Mouse (Mus musculus): ENCODE data around the gene Olfr1195. TPM values are rescaled to one million over a fixed set of nuclear protein-coding genes. Genes with fewer than 3 reads are reported as not detected.
"Not testable (repeated sequence)": the region's sequence is repeated elsewhere in the genome, so short reads cannot be mapped to it uniquely, and the experiment has no call there.

Gene Olfr1195
- not detected in 2 replicates for polyA plus RNA-seq (2012; rRNA removed)

DNA sequence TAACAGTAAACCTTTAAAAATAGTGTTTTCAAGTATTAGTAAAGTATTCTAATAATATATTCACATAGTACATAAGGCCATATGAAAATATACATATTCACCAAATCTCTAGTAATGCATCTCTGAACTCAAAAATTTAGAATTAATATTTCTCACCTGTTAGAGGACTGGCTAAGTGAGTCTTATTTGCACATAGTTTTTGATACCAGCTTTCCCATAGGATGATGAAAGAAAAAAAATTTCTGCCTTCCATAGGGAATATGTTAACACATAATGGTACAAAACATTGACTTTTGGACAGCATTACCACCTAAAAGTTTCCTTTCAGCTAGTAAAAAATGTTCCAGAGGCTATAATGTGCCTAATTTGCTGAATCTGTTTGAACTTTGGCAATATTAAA is at the start of gene Olfr1195:
Gene Olfr1195, minus strand, starts transcription at position 101 of the 400 bp plus-strand sequence.
- no peaks in the 10 kb centered on the region for H3K4me1 ChIP-seq (ENCODE audit: control insufficient read depth, insufficient read depth, low read length)
- no peak for DNase-seq
- H3K4me3 ChIP-seq (replicated peaks; ENCODE audit: insufficient read depth, low read depth, low read length): no peak within 1 kb of the TSS
- no peaks in the 10 kb centered on the region for H3K27me3 ChIP-seq (ENCODE audit: control insufficient read depth, insufficient read depth, low read length)
- no peak for TF ChIP-seq CTCF (IDR thresholded peaks at IDR 0.05; ENCODE audit: borderline replicate concordance, insufficient read depth, low read depth, low read length)
- no peak for TF ChIP-seq POLR2A (IDR thresholded peaks at IDR 0.05; ENCODE audit: borderline replicate concordance, insufficient read depth, low read length)
- no peak within 1 kb of the TSS for H3K27ac ChIP-seq (ENCODE audit: insufficient read depth, low read length)

DNA sequence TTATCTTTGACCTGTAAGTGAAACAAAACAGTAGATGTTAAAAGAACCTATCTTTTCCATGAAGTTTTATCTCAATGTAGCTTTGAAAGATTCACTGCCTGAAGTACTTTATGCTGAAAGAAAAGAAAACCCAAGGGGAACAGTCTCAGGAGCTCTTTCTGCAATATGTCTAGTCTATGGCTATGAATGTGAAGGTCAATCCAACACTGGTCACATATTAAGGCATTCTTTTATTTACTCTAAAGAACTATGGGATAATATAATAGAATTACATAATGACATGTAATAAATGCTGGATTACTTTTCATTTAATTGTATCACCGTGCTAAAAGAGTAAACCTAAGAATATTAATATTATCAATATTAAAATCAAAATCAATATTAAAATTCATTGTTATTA is 43.3 kb upstream of the Olfr1195 start, which contains the start of gene Olfr1197:
Gene Olfr1197, minus strand, starts transcription at position 101 of the 400 bp plus-strand sequence.
- H3K27me3 ChIP-seq (ENCODE audit: control insufficient read depth, insufficient read depth, low read length): no peaks in the 10 kb centered on the region
- TF ChIP-seq CTCF (IDR thresholded peaks at IDR 0.05; ENCODE audit: borderline replicate concordance, insufficient read depth, low read depth, low read length) (no peak), POLR2A (IDR thresholded peaks at IDR 0.05; ENCODE audit: borderline replicate concordance, insufficient read depth, low read length) (no peak)
- 89% methylated on average over 1 of the region's 1 CpGs for WGBS
- H3K4me1 ChIP-seq (ENCODE audit: control insufficient read depth, insufficient read depth, low read length): no peaks in the 10 kb centered on the region
- no peak within 1 kb of the TSS for H3K4me3 ChIP-seq (replicated peaks; ENCODE audit: insufficient read depth, low read depth, low read length)
- no peak for DNase-seq
- no peak within 1 kb of the TSS for H3K27ac ChIP-seq (ENCODE audit: insufficient read depth, low read length)

DNA sequence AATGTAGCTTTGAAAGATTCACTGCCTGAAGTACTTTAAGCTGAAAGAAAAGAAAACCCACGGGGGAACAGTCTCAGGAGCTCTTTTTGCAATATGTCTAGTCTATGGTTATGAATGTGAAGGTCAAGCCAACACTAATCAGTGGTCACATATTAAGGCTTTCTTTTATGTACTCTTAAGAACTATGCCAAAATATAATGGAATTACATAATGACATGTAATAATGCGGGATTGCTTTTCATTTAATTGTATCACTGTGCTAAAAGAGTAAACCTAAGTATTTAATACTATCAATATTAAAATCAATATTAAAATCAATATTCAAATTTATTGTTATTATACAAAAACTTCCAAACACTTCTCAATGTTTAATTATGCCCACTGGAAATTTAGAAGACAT is 15.5 kb upstream of the Olfr1195 start, which contains the start of gene Olfr1196:
Gene Olfr1196, minus strand, starts transcription at position 101 of the 400 bp plus-strand sequence.
- Histone ChIP-seq H3K27me3 (ENCODE audit: control insufficient read depth, insufficient read depth, low read length) (no peaks in the 10 kb centered on the region), H3K4me1 (ENCODE audit: control insufficient read depth, insufficient read depth, low read length) (no peaks in the 10 kb centered on the region), H3K4me3 (replicated peaks; ENCODE audit: insufficient read depth, low read depth, low read length) (no peak within 1 kb of the TSS), H3K27ac (ENCODE audit: insufficient read depth, low read length) (no peak within 1 kb of the TSS)
- no peak for DNase-seq
- no peak for TF ChIP-seq CTCF (IDR thresholded peaks at IDR 0.05; ENCODE audit: borderline replicate concordance, insufficient read depth, low read depth, low read length)
- TF ChIP-seq POLR2A (IDR thresholded peaks at IDR 0.05; ENCODE audit: borderline replicate concordance, insufficient read depth, low read length): no peak
- WGBS: 84% methylated on average over 2 of the region's 2 CpGs

DNA sequence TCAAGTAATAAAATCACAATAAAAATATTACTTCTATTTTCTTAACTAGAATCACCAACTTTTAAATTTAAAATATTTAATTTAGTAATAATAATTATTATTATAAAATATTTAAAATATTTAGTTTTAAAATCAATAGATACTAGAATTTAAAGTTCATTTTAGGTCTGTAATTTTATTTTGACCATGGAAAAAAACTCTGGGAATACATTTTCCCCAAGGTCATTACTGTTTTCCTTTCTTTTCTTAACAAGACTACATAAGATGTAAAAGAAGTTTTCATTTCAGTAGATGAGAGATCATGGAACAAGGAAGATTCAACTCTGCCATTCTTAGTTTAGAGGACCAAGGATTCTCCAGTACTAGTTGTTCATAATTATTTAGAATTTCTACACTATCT is 13.7 kb downstream of the Olfr1195 start, which contains the start of gene Olfr1193:
Gene Olfr1193, plus strand, starts transcription at position 301 of the 400 bp plus-strand sequence.
- H3K27ac ChIP-seq (ENCODE audit: insufficient read depth, low read length); H3K4me1 ChIP-seq (ENCODE audit: control insufficient read depth, insufficient read depth, low read length); H3K27me3 ChIP-seq (ENCODE audit: control insufficient read depth, insufficient read depth, low read length); DNase-seq; H3K4me3 ChIP-seq (replicated peaks; ENCODE audit: insufficient read depth, low read depth, low read length): not testable (repeated sequence)

DNA sequence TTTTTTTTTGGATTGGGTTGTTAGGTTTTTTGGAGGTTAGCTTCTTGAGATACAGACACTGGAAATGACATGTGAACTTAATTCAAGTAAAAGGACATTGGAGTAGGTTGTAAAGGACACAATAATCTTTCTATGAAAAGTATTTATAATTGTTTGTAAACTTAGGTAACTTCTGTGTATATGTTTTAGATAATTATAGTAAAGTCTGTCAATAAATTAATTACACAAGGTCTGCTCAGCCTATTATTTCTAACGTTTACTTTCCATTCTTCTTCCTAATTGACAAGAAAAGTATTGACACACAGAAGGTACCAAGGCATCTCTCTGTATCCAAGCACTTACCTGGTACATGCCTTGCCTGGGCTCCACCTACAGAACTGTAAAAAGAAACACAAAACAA is 40.8 kb downstream of the Olfr1195 start, which contains the start of gene Olfr1192-ps1:
Gene Olfr1192-ps1, plus strand, starts transcription at position 301 of the 400 bp plus-strand sequence.
- no peak for TF ChIP-seq POLR2A (IDR thresholded peaks at IDR 0.05; ENCODE audit: borderline replicate concordance, insufficient read depth, low read length)
- no peak for TF ChIP-seq CTCF (IDR thresholded peaks at IDR 0.05; ENCODE audit: borderline replicate concordance, insufficient read depth, low read depth, low read length)
- H3K27me3 ChIP-seq (ENCODE audit: control insufficient read depth, insufficient read depth, low read length): no peaks in the 10 kb centered on the region
- H3K27ac ChIP-seq (ENCODE audit: insufficient read depth, low read length): no peak within 1 kb of the TSS
- H3K4me3 ChIP-seq (replicated peaks; ENCODE audit: insufficient read depth, low read depth, low read length): no peak within 1 kb of the TSS
- WGBS: 47% methylated on average over 1 of the region's 1 CpGs
- DNase-seq: no peak
- H3K4me1 ChIP-seq (ENCODE audit: control insufficient read depth, insufficient read depth, low read length): no peaks in the 10 kb centered on the region

DNA sequence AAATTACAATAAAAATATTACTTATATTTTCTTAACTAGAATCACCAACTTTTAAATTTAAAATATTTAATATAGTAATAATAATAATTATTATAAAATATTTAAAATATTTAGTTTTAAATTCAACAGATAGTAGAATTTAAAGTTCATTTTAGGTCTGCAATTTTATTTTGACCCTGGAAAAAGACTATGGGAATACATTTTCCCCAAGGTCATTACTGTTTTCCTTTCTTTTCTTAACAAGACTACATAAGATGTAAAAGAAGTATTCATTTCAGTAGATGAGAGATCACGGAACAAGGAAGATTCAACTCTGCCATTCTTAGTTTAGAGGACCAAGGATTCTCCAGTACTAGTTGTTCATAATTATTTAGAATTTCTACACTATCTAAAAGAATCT is 48.7 kb downstream of the Olfr1195 start, which contains the start of gene Olfr1191-ps1:
Gene Olfr1191-ps1, plus strand, starts transcription at position 301 of the 400 bp plus-strand sequence.
- not testable (repeated sequence) for DNase-seq; H3K27me3 ChIP-seq (ENCODE audit: control insufficient read depth, insufficient read depth, low read length); H3K4me1 ChIP-seq (ENCODE audit: control insufficient read depth, insufficient read depth, low read length); H3K4me3 ChIP-seq (replicated peaks; ENCODE audit: insufficient read depth, low read depth, low read length); H3K27ac ChIP-seq (ENCODE audit: insufficient read depth, low read length)
- 86% methylated on average over 1 of the region's 1 CpGs for WGBS

Other genes starting within 250 kb of the Olfr1195 start
- not detected in 2 replicates for gene Gm13757, start 240.1 kb downstream of the Olfr1195 start, polyA plus RNA-seq (2012; rRNA removed)
- gene Olfr1183, start 234.3 kb downstream of the Olfr1195 start, polyA plus RNA-seq (2012; rRNA removed): not detected in 2 replicates
- gene Olfr1184, start 205.6 kb downstream of the Olfr1195 start, polyA plus RNA-seq (2012; rRNA removed): not detected in 2 replicates
- gene Olfr1185-ps1, start 195.9 kb downstream of the Olfr1195 start, polyA plus RNA-seq (2012; rRNA removed): not detected in 2 replicates
- not detected in 2 replicates for gene Olfr1186, start 170.6 kb downstream of the Olfr1195 start, polyA plus RNA-seq (2012; rRNA removed)
- gene Olfr1188, start 132.3 kb downstream of the Olfr1195 start, polyA plus RNA-seq (2012; rRNA removed): not detected in 2 replicates
- not detected in 2 replicates for gene Olfr1189, start 102.7 kb downstream of the Olfr1195 start, polyA plus RNA-seq (2012; rRNA removed)
- gene Olfr1191-ps1, start 48.6 kb downstream of the Olfr1195 start, polyA plus RNA-seq (2012; rRNA removed): not detected in 2 replicates
- not detected in 2 replicates for gene Olfr1192-ps1, start 40.7 kb downstream of the Olfr1195 start, polyA plus RNA-seq (2012; rRNA removed)
- not detected in 2 replicates for gene Olfr1193, start 13.6 kb downstream of the Olfr1195 start, polyA plus RNA-seq (2012; rRNA removed)
- gene Olfr1196, start 15.4 kb upstream of the Olfr1195 start, polyA plus RNA-seq (2012; rRNA removed): not detected in 2 replicates
- not detected in 2 replicates for gene Olfr1197, start 43.2 kb upstream of the Olfr1195 start, polyA plus RNA-seq (2012; rRNA removed)
- gene Olfr1198, start 62.2 kb upstream of the Olfr1195 start, polyA plus RNA-seq (2012; rRNA removed): not detected in 2 replicates
- gene Olfr1199, start 71.3 kb upstream of the Olfr1195 start, polyA plus RNA-seq (2012; rRNA removed): not detected in 2 replicates
- not detected in 2 replicates for gene Olfr1200, start 81.3 kb upstream of the Olfr1195 start, polyA plus RNA-seq (2012; rRNA removed)
- gene Olfr1201, start 103.8 kb upstream of the Olfr1195 start, polyA plus RNA-seq (2012; rRNA removed): not detected in 2 replicates
- not detected in 2 replicates for gene Olfr1202, start 125.3 kb upstream of the Olfr1195 start, polyA plus RNA-seq (2012; rRNA removed)
- not detected in 2 replicates for gene Olfr1205, start 140.6 kb upstream of the Olfr1195 start, polyA plus RNA-seq (2012; rRNA removed)
- gene Olfr1204, start 160.1 kb upstream of the Olfr1195 start, polyA plus RNA-seq (2012; rRNA removed): not detected in 2 replicates
- gene Olfr1206, start 174.0 kb upstream of the Olfr1195 start, polyA plus RNA-seq (2012; rRNA removed): not detected in 2 replicates
- gene Olfr1208, start 213.1 kb upstream of the Olfr1195 start, polyA plus RNA-seq (2012; rRNA removed): not detected in 2 replicates
- gene Olfr1209, start 226.0 kb upstream of the Olfr1195 start, polyA plus RNA-seq (2012; rRNA removed): not detected in 2 replicates
- gene Olfr1211, start 248.9 kb upstream of the Olfr1195 start, polyA plus RNA-seq (2012; rRNA removed): not detected in 2 replicates